Mouse (Mus musculus) spleen, adult 2 months (tissue): ENCODE data around the gene Syndig1. TPM values are rescaled to one million over a fixed set of nuclear protein-coding genes. Genes with fewer than 3 reads are reported as not detected.

Source experiments
- DNase-seq, 2 experiments: peaks; one replicate each; pipeline versions ENCODE4 v3.0.0 to v3.0.0-alpha.2; 2012 to 2021; ENCODE audit warnings: low spot score in 2 of 2, low read depth in 1 of 2
- H3K27ac ChIP-seq: fragments of 200-500 bp; 2 replicates; pipeline ENCODE4 v1.5.1; 2012; ENCODE audit warnings: low read length, inconsistent platforms; ENCODE audit not compliant: insufficient read depth
- H3K27me3 ChIP-seq: fragments of 200-500 bp; 2 replicates; pipeline ENCODE4 v1.6.1; 2012; ENCODE audit warnings: mild to moderate bottlenecking, moderate library complexity, low read length, inconsistent platforms; ENCODE audit not compliant: control insufficient read depth, insufficient read depth
- H3K36me3 ChIP-seq: fragments of 200-500 bp; 2 replicates; pipeline ENCODE4 v1.6.1; 2012; ENCODE audit warnings: mild to moderate bottlenecking, low read length, inconsistent platforms; ENCODE audit not compliant: control insufficient read depth, insufficient read depth
- H3K4me1 ChIP-seq: fragments of 200-500 bp; 2 replicates; pipeline ENCODE4 v1.6.1; 2011; ENCODE audit warnings: inconsistent platforms; ENCODE audit not compliant: control insufficient read depth, insufficient read depth, insufficient read length
- H3K4me3 ChIP-seq: fragments of 200-500 bp; 2 replicates; pipeline ENCODE4 v1.5.1; 2011; ENCODE audit warnings: mild to moderate bottlenecking, inconsistent platforms; ENCODE audit not compliant: insufficient read depth, insufficient read length; ENCODE audit errors: extremely low read depth
- CTCF ChIP-seq: fragments of 200-500 bp; IDR thresholded peaks from 2 replicates; pipeline ENCODE4 v1.5.1; 2011; ENCODE audit warnings: mild to moderate bottlenecking, inconsistent platforms; ENCODE audit not compliant: insufficient read depth, insufficient read length, insufficient replicate concordance; ENCODE audit errors: extremely low read depth
- POLR2A ChIP-seq: fragments of 200-500 bp; IDR thresholded peaks from 2 replicates; pipeline ENCODE4 v1.6.1; 2011; ENCODE audit warnings: low read depth, low read length, inconsistent platforms
- WGBS: fragments of 180-500 bp; shearing (Covaris S2); methylation state at CpG from one replicate; pipeline ENCODE4 v1.1.7; 2018; 5-methylcytosine and 5-hydroxymethylcytosine counted together
- polyA plus RNA-seq: library from polyadenylated mRNA; depleted of rRNA; stranded (reverse); fragments of >200 nt; gene quantifications from 2 replicates; pipeline ENCODE4 v1.2.3, GENCODE M21; 2012; rRNA removed

Syndig1 gene
- polyA plus RNA-seq, 1 experiment: not detected

GRCm38 (mm10) chr2:150012787-150013346 lies 183.9 kb downstream of the Syndig1 start:
- no peak for DNase-seq
- H3K4me3 ChIP-seq: no peak overlapping the region
- H3K4me1 ChIP-seq: no peaks in the 10 kb centered on the region
- 73% methylated on average over 6 of the region's 6 CpGs for WGBS
- H3K36me3 ChIP-seq: no peaks in the 10 kb centered on the region
- TF ChIP-seq CTCF (no peak), POLR2A (no peak)
- no peaks in the 10 kb centered on the region for H3K27me3 ChIP-seq
- H3K27ac ChIP-seq: no peak overlapping the region

- TF ChIP-seq CTCF: no peak
- TF ChIP-seq POLR2A: no peak
- Histone ChIP-seq H3K4me3 (no peak overlapping the region), H3K4me1 (no peaks in the 10 kb centered on the region), H3K27ac (no peak overlapping the region), H3K27me3 (no peaks in the 10 kb centered on the region), H3K36me3 (no peaks in the 10 kb centered on the region)
- 84% methylated on average over 4 of the region's 4 CpGs for WGBS
- no peak for DNase-seq
Measured at GRCm38 (mm10) chr2:150013785-150014184, 184.8 kb downstream of the Syndig1 start.

GRCm38 (mm10) chr2:150016303-150016702 lies 187.3 kb downstream of the Syndig1 start:
- H3K4me3 ChIP-seq: no peak overlapping the region
- H3K36me3 ChIP-seq: no peaks in the 10 kb centered on the region
- TF ChIP-seq CTCF (no peak), POLR2A (no peak)
- H3K4me1 ChIP-seq: no peaks in the 10 kb centered on the region
- DNase-seq: no peak
- WGBS: 64% methylated on average over 5 of the region's 5 CpGs
- no peak overlapping the region for H3K27ac ChIP-seq
- no peaks in the 10 kb centered on the region for H3K27me3 ChIP-seq

- H3K27me3 ChIP-seq: no peaks in the 10 kb centered on the region
- H3K4me1 ChIP-seq: no peaks in the 10 kb centered on the region
- H3K27ac ChIP-seq: no peak overlapping the region
- H3K36me3 ChIP-seq: no peaks in the 10 kb centered on the region
- WGBS: 77% methylated on average over 2 of the region's 2 CpGs
- no peak overlapping the region for H3K4me3 ChIP-seq
- no peak for DNase-seq
- no peak for TF ChIP-seq CTCF
- no peak for TF ChIP-seq POLR2A
Measured at GRCm38 (mm10) chr2:150020706-150021105, 191.7 kb downstream of the Syndig1 start.

- DNase-seq: no peak
- Histone ChIP-seq H3K36me3 (no peaks in the 10 kb centered on the region), H3K27ac (no peak overlapping the region), H3K4me3 (no peak overlapping the region), H3K4me1 (no peaks in the 10 kb centered on the region), H3K27me3 (no peaks in the 10 kb centered on the region)
- 68% methylated on average over 2 of the region's 2 CpGs for WGBS
- TF ChIP-seq CTCF: no peak
- no peak for TF ChIP-seq POLR2A
Measured at GRCm38 (mm10) chr2:150023873-150024339, 194.9 kb downstream of the Syndig1 start.

GRCm38 (mm10) chr2:150043531-150043930 lies 214.5 kb downstream of the Syndig1 start:
- Histone ChIP-seq H3K27ac (no peak overlapping the region), H3K27me3 (no peaks in the 10 kb centered on the region), H3K4me1 (no peaks in the 10 kb centered on the region), H3K36me3 (no peaks in the 10 kb centered on the region), H3K4me3 (no peak overlapping the region)
- WGBS: 88% methylated on average over 7 of the region's 7 CpGs
- TF ChIP-seq CTCF (no peak), POLR2A (no peak)
- no peak for DNase-seq

Other genes starting within 250 kb of the Syndig1 start
- gene C530025M09Rik, start 2.0 kb downstream of the Syndig1 start, polyA plus RNA-seq: not detected in 2 replicates